Mouse (Mus musculus) gastrocnemius, adult 2 months (tissue): Measurements from ENCODE around the gene Hs1bp3. TPM values are rescaled to one million over a fixed set of nuclear protein-coding genes. Genes with fewer than 3 reads are reported as not detected.

Experiments
- DNase-seq: peaks from one replicate; pipeline ENCODE4 v3.0.0; 2022
- H3K27ac ChIP-seq: fragments of 200-600 bp; 2 replicates; pipeline ENCODE4 v1.8.1; 2022; ENCODE audit warnings: mild to moderate bottlenecking
- H3K4me3 ChIP-seq: fragments of 200-600 bp; 2 replicates; pipeline ENCODE4 v1.8.1; 2022; ENCODE audit warnings: mild to moderate bottlenecking, moderate library complexity
- CTCF ChIP-seq: fragments of 200-600 bp; IDR thresholded peaks from 2 replicates; pipeline ENCODE4 v1.8.1; 2022; ENCODE audit warnings: antibody characterized with exemption, mild to moderate bottlenecking, moderate library complexity
- intact Hi-C: fragments of 180-260 bp; cut with DNase I; formaldehyde crosslinking; loops from one replicate; pipeline ENCODE4 v1.15.1; 2025
- total RNA-seq, 2 experiments: library from RNA; stranded (reverse); gene quantifications; 2 replicates each; pipeline ENCODE4 v1.2.3; 2021

Hs1bp3 gene
- total RNA-seq, 2 experiments from 2014 or later: 6.1 to 7.7 TPM

GRCm38 (mm10) chr12:8331489-8332173, 18.4 kb downstream of the Hs1bp3 start:
- Histone ChIP-seq H3K4me3 (no peak overlapping the region), H3K27ac (peak overlapping the region; percentile 74)
- intact Hi-C loops: no loop called here
- peak; percentile 81 for DNase-seq
- TF ChIP-seq CTCF: no peak

- intact Hi-C loops: no loop called here
- no peak for TF ChIP-seq CTCF
- Histone ChIP-seq H3K4me3 (no peak overlapping the region), H3K27ac (peak overlapping the region; percentile 74; the same call in 1 of the 2 replicates)
- no peak for DNase-seq
Measured at GRCm38 (mm10) chr12:8332174-8332542, 18.9 kb downstream of the Hs1bp3 start.

- TF ChIP-seq CTCF: no peak
- no peak for DNase-seq
- intact Hi-C loops: no loop called here
- Histone ChIP-seq H3K27ac (peak overlapping the region; percentile 73), H3K4me3 (no peak overlapping the region; the same call in 1 of the 2 replicates)
Measured at GRCm38 (mm10) chr12:8333617-8334016, 20.4 kb downstream of the Hs1bp3 start.

- DNase-seq: peak; percentile 83
- TF ChIP-seq CTCF: no peak
- peak overlapping the region; percentile 28; the same call in 1 of the 2 replicates for H3K4me3 ChIP-seq
- peak overlapping the region; percentile 73 for H3K27ac ChIP-seq
- intact Hi-C loops: no loop called here
Measured at GRCm38 (mm10) chr12:8334261-8334660, 21.0 kb downstream of the Hs1bp3 start.

- no peak for DNase-seq
- TF ChIP-seq CTCF: no peak
- intact Hi-C loops: no loop called here
- Histone ChIP-seq H3K4me3 (no peak overlapping the region), H3K27ac (peak overlapping the region; percentile 59)
Measured at GRCm38 (mm10) chr12:8335503-8335902, 22.3 kb downstream of the Hs1bp3 start.

- no peak for DNase-seq
- TF ChIP-seq CTCF: no peak
- intact Hi-C loops: no loop called here
- H3K27ac ChIP-seq: peak overlapping the region; percentile 59
- H3K4me3 ChIP-seq: no peak overlapping the region
Measured at GRCm38 (mm10) chr12:8336601-8337285, 23.5 kb downstream of the Hs1bp3 start.

GRCm38 (mm10) chr12:8337286-8338060, 24.2 kb downstream of the Hs1bp3 start:
- no peak for DNase-seq
- peak; percentile 9; the same call in 1 of the 2 replicates for TF ChIP-seq CTCF
- intact Hi-C loops: no loop called here
- Histone ChIP-seq H3K27ac (peak overlapping the region; percentile 59), H3K4me3 (no peak overlapping the region)

GRCm38 (mm10) chr12:8338491-8338890, 25.3 kb downstream of the Hs1bp3 start:
- DNase-seq: no peak
- no peak for TF ChIP-seq CTCF
- intact Hi-C loops: no loop called here
- H3K27ac ChIP-seq: peak overlapping the region; percentile 59
- H3K4me3 ChIP-seq: no peak overlapping the region

GRCm38 (mm10) chr12:8338918-8339317, 25.7 kb downstream of the Hs1bp3 start:
- intact Hi-C loops: no loop called here

GRCm38 (mm10) chr12:8339591-8340319, 26.5 kb downstream of the Hs1bp3 start:
- H3K27ac ChIP-seq: no peak overlapping the region; the same call in 1 of the 2 replicates
- no peak for TF ChIP-seq CTCF
- intact Hi-C loops: no loop called here

More at GRCm38 (mm10) chr12:8338918-8339317, 25.7 kb downstream of the Hs1bp3 start:
- Histone ChIP-seq H3K27ac (peak overlapping the region; percentile 59), H3K4me3 (no peak overlapping the region)
- no peak for DNase-seq
- no peak for TF ChIP-seq CTCF

GRCm38 (mm10) chr12:8341008-8341407, 27.8 kb downstream of the Hs1bp3 start:
- intact Hi-C loops: no loop called here
- H3K4me3 ChIP-seq: no peak overlapping the region
- DNase-seq: no peak
- no peak for TF ChIP-seq CTCF
- 0 out of 2 replicates have a peak overlapping the region, but pooled peaks have one; percentile 8 for H3K27ac ChIP-seq

More at GRCm38 (mm10) chr12:8339591-8340319, 26.5 kb downstream of the Hs1bp3 start:
- no peak for DNase-seq
- H3K4me3 ChIP-seq: no peak overlapping the region

GRCm38 (mm10) chr12:8343381-8343780, 30.1 kb downstream of the Hs1bp3 start:
- intact Hi-C loops: no loop called here
- no peak for DNase-seq
- no peak for TF ChIP-seq CTCF

More at GRCm38 (mm10) chr12:8343381-8343780, 30.1 kb downstream of the Hs1bp3 start:
- Histone ChIP-seq H3K27ac (no peak overlapping the region), H3K4me3 (no peak overlapping the region)
